Mouse (Mus musculus): ENCODE data around the gene Prps1. TPM values are rescaled to one million over a fixed set of nuclear protein-coding genes. Genes with fewer than 3 reads are reported as not detected.

Gene Prps1
- polyA plus RNA-seq, 1 experiment from 2014 or later, result 32.6 TPM

- Histone ChIP-seq H3K4me1 (replicated peaks; ENCODE audit: insufficient read depth, low read length) (no peaks in the 10 kb centered on the region), H3K27me3 (ENCODE audit: insufficient read depth, low read length) (peaks cover 3% of the 10 kb centered on the region; the same call in 1 of the 2 replicates), H3K9ac (ENCODE audit: low read depth, low read length) (no peak overlapping the region), H3K4me2 (ENCODE audit: low read length) (no peak overlapping the region), H3K27ac (no peak overlapping the region), H3K36me3 (ENCODE audit: insufficient read depth, low read length) (no peaks in the 10 kb centered on the region), H3K9me3 (replicated peaks; ENCODE audit: low read length) (no peaks in the 10 kb centered on the region), H3K4me3 (replicated peaks; ENCODE audit: low read depth, low read length) (no peak overlapping the region)
- no peak for TF ChIP-seq CTCF (IDR thresholded peaks at IDR 0.05; ENCODE audit: low read depth)
- ATAC-seq (replicated peaks; ENCODE audit: low FRiP score, low read depth), result no peak
- WGBS, result 76% methylated on average over 5 of the region's 5 CpGs
- DNase-seq (ENCODE audit: low spot score), result no peak
Measured at GRCm38 (mm10) chrX:140524231-140524630, 67.8 kb downstream of the Prps1 start.

Other genes starting within 250 kb of the Prps1 start
- 0.03 and 0.31 TPM in 2 replicates for gene Frmpd3, start 114.3 kb upstream of the Prps1 start, polyA plus RNA-seq (2015; fragmentation: Nextera tagmentation; extraction: Ambion mirVana)
- gene Tsc22d3, start 144.0 kb downstream of the Prps1 start, polyA plus RNA-seq (2015; fragmentation: Nextera tagmentation; extraction: Ambion mirVana), result 88.0 and 99.3 TPM in 2 replicates
- 5.6 and 5.9 TPM in 2 replicates for gene Mid2, start 208.0 kb downstream of the Prps1 start, polyA plus RNA-seq (2015; fragmentation: Nextera tagmentation; extraction: Ambion mirVana)

Data from kidney, postnatal 0 days (tissue).